Mouse (Mus musculus): Measurements from ENCODE around the gene Diras1. TPM values are rescaled to one million over a fixed set of nuclear protein-coding genes. Genes with fewer than 3 reads are reported as not detected.

Gene Diras1
- total RNA-seq, 2 experiments from 2014 or later: not detected

DNA sequence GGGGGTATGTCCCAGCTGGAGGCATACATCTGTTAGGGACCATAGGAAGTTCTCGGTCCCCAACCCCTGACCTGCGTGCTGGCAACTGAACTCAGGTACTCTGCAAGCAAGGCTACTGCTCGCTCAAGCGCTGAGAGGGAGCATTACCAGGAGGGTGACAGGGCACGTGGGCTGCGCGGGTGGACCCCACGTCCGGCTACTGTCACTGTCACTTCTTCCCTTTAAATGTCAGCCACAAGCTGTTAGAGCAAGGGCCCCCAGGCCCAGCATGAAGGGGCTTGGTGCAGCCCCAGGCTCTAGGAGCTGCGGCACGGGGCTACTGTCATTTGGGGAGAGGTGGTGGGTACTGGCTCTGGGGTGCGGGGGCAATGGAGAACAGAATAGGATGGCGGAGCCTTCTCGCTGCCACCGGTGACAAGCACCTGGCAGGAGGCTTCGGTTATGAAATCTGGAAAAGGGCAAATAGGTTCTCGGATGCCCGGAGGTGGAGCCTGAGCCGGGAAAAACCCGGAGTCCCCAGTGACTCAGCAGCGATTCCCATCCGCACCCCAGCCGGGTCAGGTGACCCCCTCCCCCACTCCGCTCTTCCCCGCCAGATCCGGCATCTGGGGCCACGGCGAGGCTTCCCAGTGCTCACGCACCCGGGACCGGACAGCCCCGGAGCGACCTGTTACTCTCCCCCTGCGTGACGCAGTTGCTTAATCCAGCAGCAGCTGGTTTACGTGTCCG lies 40.1 kb downstream of the Diras1 start:
- ATAC-seq (replicated peaks; ENCODE audit: low FRiP score, low TSS enrichment, poor library complexity, severe bottlenecking): no peak

DNA sequence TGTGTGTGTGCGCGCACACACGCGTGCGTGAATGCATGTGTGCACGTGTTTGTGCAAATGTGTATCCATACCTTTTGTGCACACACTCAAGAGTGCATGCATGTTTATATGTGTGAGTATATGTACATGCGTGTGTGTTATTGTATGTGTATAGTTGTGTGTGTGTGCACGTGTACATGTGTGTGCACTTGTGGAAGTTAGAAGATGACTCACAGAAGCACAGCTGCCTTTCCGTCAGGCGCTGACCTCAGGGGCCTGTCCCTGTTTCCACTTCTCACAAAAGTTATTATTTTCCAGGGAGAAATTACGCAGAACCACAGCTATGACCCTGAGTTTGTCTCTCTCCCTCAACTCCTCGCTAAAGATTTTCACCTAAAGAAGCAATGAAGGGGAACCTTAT lies 41.2 kb downstream of the Diras1 start:
- ATAC-seq (replicated peaks; ENCODE audit: low FRiP score, low TSS enrichment, poor library complexity, severe bottlenecking): no peak

DNA sequence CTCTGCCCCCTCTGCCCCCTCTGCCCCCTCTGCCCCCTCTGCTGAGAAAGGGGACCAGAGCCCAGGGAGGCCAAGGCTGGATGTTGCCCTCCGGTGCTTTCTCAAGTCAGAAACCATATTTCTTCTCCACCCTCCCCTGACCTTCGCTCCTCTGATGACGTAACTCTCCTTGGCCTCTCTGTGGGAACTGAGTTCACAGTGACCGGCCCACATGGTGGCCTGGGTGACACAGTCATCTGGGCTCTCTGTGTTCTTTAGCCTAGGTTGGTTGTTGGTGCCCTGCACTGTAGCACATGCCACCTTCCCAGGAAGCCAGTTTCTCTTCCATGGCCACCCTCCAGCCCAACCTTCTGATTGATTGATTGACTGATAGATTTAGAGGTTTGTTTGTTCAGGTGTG lies 43.1 kb downstream of the Diras1 start:
- no peak for ATAC-seq (replicated peaks; ENCODE audit: low FRiP score, low TSS enrichment, poor library complexity, severe bottlenecking)

DNA sequence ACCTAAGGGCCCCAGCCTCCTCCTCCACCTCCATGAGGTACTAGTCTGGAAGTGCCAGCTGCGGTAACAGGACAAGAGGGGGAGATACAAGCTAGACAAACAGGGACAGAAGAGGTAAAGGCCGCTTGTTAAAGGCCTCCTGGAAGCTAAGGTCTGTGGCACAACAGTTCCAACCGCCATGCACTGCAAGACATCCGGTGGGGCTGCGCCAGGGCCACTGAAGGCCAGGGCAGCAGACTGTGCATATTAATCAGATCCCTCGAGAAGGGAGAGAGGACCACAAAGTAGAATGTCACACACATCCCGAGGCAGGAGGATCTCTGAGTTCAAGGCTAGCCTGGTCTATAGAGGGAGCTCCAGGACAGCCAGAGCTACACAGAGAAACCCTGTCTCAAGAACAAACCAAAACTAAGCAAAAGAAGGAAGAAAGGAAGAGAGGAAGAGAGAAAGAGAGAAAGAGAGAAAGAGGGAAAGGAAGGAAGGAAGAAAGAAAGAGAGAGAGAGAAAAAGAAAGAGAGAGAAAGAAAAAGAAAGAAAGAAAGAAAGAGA lies 43.8 kb downstream of the Diras1 start:
- no peak for ATAC-seq (replicated peaks; ENCODE audit: low FRiP score, low TSS enrichment, poor library complexity, severe bottlenecking)

DNA sequence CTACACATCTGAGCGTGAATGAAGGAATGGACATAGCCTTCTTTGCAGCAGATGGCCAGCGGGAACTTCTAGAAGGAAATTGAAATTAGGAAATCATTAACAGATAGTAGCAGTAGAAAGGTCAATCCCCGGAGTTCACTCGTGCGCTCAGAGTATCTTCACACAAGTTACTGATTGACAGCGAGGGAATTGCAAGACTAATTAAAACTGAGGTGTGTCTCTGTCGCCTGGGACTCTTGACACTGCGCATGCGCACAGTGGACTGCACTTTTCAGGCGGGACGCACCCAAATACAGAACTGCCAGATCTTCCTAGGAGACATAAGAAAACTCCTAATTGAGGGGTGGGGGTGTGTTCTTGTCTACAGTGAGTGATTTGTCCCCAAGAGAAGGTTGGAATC lies 50.0 kb downstream of the Diras1 start:
- no peak for ATAC-seq (replicated peaks; ENCODE audit: low FRiP score, low TSS enrichment, poor library complexity, severe bottlenecking)

DNA sequence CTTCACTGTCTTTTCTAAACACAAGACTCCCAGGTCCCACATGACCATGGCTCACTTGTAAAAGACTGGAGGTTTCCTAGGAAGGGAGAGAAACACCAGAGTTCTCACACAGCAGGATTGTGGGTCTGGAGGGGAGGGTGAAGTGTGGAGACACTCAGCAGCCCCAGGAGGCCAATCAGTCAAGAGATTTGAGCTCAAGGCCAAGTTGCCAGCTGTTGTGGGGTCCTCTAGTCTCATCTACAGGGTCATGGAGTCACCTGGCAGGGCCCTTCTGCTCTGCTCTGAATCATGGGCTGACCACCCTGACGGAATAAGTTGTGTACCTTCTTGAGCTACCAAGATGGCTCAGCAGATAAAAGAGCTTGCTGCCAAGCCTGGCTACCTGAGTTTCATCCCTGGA lies 51.7 kb downstream of the Diras1 start:
- no peak for ATAC-seq (replicated peaks; ENCODE audit: low FRiP score, low TSS enrichment, poor library complexity, severe bottlenecking)

DNA sequence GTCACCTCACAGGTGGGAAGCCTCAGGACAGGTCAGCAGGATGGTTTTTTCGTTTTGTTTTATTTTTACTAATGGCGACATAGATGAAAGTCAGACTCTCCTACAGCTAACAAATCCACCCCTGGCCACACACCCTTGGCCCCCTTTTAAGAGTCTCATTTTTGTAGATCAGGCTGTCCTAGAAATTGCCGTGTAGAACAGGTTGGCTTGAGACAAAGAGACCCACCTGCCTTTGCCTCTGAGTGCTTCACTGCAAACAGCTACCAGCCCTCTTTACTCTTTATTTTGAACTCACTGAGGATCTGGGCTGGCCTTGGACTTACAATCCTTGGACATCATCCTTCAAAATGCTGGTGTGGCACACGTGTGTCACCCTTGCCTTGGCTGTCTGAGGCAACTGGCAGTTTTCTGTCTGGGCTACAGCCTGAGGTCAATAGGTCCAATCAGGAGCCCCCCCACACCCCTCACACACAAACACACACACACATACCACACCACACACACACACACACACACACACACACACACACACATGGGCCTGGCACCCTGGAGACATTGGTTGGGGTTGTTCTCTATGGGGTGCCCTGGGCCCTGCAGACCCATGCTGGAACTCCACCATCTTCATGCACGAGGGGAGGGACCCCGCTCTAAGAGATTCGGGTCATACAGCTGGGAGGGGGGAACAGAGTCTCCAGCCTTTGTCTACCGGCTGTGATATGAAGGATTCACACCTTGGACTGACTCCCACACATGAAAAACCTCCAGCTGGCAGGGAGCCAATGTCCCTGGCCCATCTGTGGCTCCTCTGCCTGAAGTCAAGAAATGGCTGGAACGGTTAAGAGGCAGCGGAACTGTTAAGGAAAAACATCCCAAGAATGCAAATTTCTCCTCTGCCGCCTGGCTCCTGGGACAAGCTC lies 53.1 kb downstream of the Diras1 start:
- ATAC-seq (replicated peaks; ENCODE audit: low FRiP score, low TSS enrichment, poor library complexity, severe bottlenecking): no peak

DNA sequence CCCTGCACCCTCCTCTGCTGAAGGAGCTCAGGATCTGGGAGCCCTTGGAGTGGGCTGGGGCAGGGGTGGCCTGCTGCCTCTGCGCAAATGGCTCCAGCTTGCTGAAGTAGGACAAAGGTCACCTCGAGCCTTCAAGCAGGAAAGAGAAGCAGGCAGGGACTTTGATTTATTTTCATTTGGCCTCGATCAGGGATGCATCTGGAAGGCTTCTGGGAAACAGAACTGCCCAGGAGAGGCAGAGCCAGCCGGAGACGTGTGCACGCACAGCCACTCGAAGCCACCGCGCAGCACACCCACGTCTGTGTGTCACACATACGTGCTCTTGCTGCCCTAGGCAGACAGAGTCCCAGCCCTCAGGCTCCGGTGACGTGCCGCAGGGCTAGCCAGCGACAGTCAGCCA lies 53.9 kb downstream of the Diras1 start:
- ATAC-seq (replicated peaks; ENCODE audit: low FRiP score, low TSS enrichment, poor library complexity, severe bottlenecking): no peak

DNA sequence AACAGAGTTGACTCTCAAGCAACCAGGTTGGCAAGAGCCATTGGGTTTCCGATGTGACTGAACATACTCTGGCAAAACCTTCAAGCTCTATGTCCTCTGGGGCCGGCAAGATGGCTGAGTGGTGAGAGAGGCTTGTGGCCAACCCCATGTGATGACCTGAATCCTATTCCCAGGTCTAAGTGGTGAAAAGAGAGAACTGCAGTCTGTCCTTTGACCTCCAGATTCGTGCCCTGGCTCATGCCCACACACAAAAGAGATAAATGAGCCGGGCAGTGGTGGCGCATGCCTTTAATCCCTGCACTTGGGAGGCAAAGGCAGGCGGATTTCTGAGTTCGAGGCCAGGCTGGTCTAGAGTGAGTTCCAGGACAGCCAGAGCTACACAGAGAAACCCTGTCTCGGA lies 55.3 kb downstream of the Diras1 start:
- ATAC-seq (replicated peaks; ENCODE audit: low FRiP score, low TSS enrichment, poor library complexity, severe bottlenecking): no peak

Other genes starting within 250 kb of the Diras1 start
- 97.7 and 118 TPM in 2 replicates for gene Sf3a2, start 227.5 kb downstream of the Diras1 start, total RNA-seq (2014; fragmentation: Nextera tagmentation)
- gene Sf3a2, start 227.5 kb downstream of the Diras1 start, total RNA-seq (2017): 24.1 and 27.1 TPM in 2 replicates
- gene Plekhj1, start 227.0 kb downstream of the Diras1 start, total RNA-seq (2014; fragmentation: Nextera tagmentation): 114 and 155 TPM in 2 replicates
- gene Plekhj1, start 227.0 kb downstream of the Diras1 start, total RNA-seq (2017): 41.1 and 51.5 TPM in 2 replicates
- 0.59 TPM in 1 of 2 replicates, not detected in the other for gene Amh, start 220.4 kb downstream of the Diras1 start, total RNA-seq (2014; fragmentation: Nextera tagmentation)
- gene Amh, start 220.4 kb downstream of the Diras1 start, total RNA-seq (2017): not detected in 2 replicates
- not detected in 2 replicates for gene Jsrp1, start 212.2 kb downstream of the Diras1 start, total RNA-seq (2014; fragmentation: Nextera tagmentation)
- gene Jsrp1, start 212.2 kb downstream of the Diras1 start, total RNA-seq (2017): not detected in 2 replicates
- 1,436 and 1,526 TPM in 2 replicates for gene Oaz1, start 199.0 kb downstream of the Diras1 start, total RNA-seq (2014; fragmentation: Nextera tagmentation)
- 220 and 353 TPM in 2 replicates for gene Oaz1, start 199.0 kb downstream of the Diras1 start, total RNA-seq (2017)
- 1.6 TPM in 1 of 2 replicates, not detected in the other for gene Lingo3, start 181.6 kb downstream of the Diras1 start, total RNA-seq (2014; fragmentation: Nextera tagmentation)
- gene Lingo3, start 181.6 kb downstream of the Diras1 start, total RNA-seq (2017): not detected in 2 replicates
- gene Lsm7, start 170.5 kb downstream of the Diras1 start, total RNA-seq (2014; fragmentation: Nextera tagmentation): 291 and 326 TPM in 2 replicates
- gene Lsm7, start 170.5 kb downstream of the Diras1 start, total RNA-seq (2017): 401 and 445 TPM in 2 replicates
- gene Sppl2b, start 170.4 kb downstream of the Diras1 start, total RNA-seq (2014; fragmentation: Nextera tagmentation): 116 and 117 TPM in 2 replicates
- 45.6 and 65.4 TPM in 2 replicates for gene Sppl2b, start 170.4 kb downstream of the Diras1 start, total RNA-seq (2017)
- 0.22 TPM in 1 of 2 replicates, not detected in the other for gene Tmprss9, start 153.8 kb downstream of the Diras1 start, total RNA-seq (2014; fragmentation: Nextera tagmentation)
- gene Tmprss9, start 153.8 kb downstream of the Diras1 start, total RNA-seq (2017): not detected in 2 replicates
- gene Timm13, start 124.7 kb downstream of the Diras1 start, total RNA-seq (2014; fragmentation: Nextera tagmentation): 206 and 233 TPM in 2 replicates
- gene Timm13, start 124.7 kb downstream of the Diras1 start, total RNA-seq (2017): 27.7 and 49.2 TPM in 2 replicates
- 14.9 and 24.4 TPM in 2 replicates for gene Lmnb2, start 107.4 kb downstream of the Diras1 start, total RNA-seq (2014; fragmentation: Nextera tagmentation)
- gene Lmnb2, start 107.4 kb downstream of the Diras1 start, total RNA-seq (2017): 24.0 and 29.0 TPM in 2 replicates
- not detected in 2 replicates for gene Gadd45b, start 95.6 kb downstream of the Diras1 start, total RNA-seq (2014; fragmentation: Nextera tagmentation)
- 7.5 and 8.7 TPM in 2 replicates for gene Gadd45b, start 95.6 kb downstream of the Diras1 start, total RNA-seq (2017)
- gene Gng7, start 10.7 kb downstream of the Diras1 start, total RNA-seq (2014; fragmentation: Nextera tagmentation): 1.5 and 3.6 TPM in 2 replicates
- 0.14 and 0.46 TPM in 2 replicates for gene Gng7, start 10.7 kb downstream of the Diras1 start, total RNA-seq (2017)
- 7.0 TPM in 2 replicates for gene Slc39a3, start 11.8 kb upstream of the Diras1 start, total RNA-seq (2014; fragmentation: Nextera tagmentation)
- gene Slc39a3, start 11.8 kb upstream of the Diras1 start, total RNA-seq (2017): 3.4 and 7.2 TPM in 2 replicates
- 59.4 and 61.4 TPM in 2 replicates for gene Sgta, start 34.5 kb upstream of the Diras1 start, total RNA-seq (2014; fragmentation: Nextera tagmentation)
- 34.2 and 41.6 TPM in 2 replicates for gene Sgta, start 34.5 kb upstream of the Diras1 start, total RNA-seq (2017)
- gene Thop1, start 44.4 kb upstream of the Diras1 start, total RNA-seq (2014; fragmentation: Nextera tagmentation): 40.7 and 52.0 TPM in 2 replicates
- 46.0 and 58.3 TPM in 2 replicates for gene Thop1, start 44.4 kb upstream of the Diras1 start, total RNA-seq (2017)
- not detected in 2 replicates for gene Creb3l3, start 73.2 kb upstream of the Diras1 start, total RNA-seq (2014; fragmentation: Nextera tagmentation)
- gene Creb3l3, start 73.2 kb upstream of the Diras1 start, total RNA-seq (2017): not detected in 2 replicates
- gene Map2k2, start 80.3 kb upstream of the Diras1 start, total RNA-seq (2014; fragmentation: Nextera tagmentation): 111 and 122 TPM in 2 replicates
- gene Map2k2, start 80.3 kb upstream of the Diras1 start, total RNA-seq (2017): 38.7 and 50.2 TPM in 2 replicates
- 33.4 and 34.4 TPM in 2 replicates for gene Zbtb7a, start 109.6 kb upstream of the Diras1 start, total RNA-seq (2014; fragmentation: Nextera tagmentation)
- gene Zbtb7a, start 109.6 kb upstream of the Diras1 start, total RNA-seq (2017): 8.5 and 15.9 TPM in 2 replicates
- 14.8 and 15.2 TPM in 2 replicates for gene Pias4, start 142.3 kb upstream of the Diras1 start, total RNA-seq (2014; fragmentation: Nextera tagmentation)
- 5.4 and 20.8 TPM in 2 replicates for gene Pias4, start 142.3 kb upstream of the Diras1 start, total RNA-seq (2017)
- gene Eef2, start 151.0 kb upstream of the Diras1 start, total RNA-seq (2014; fragmentation: Nextera tagmentation): 1,282 and 1,455 TPM in 2 replicates
- 1,743 and 1,799 TPM in 2 replicates for gene Eef2, start 151.0 kb upstream of the Diras1 start, total RNA-seq (2017)
- gene Dapk3, start 157.3 kb upstream of the Diras1 start, total RNA-seq (2014; fragmentation: Nextera tagmentation): 27.7 and 51.7 TPM in 2 replicates
- gene Dapk3, start 157.3 kb upstream of the Diras1 start, total RNA-seq (2017): 16.2 and 30.9 TPM in 2 replicates
- not detected in 2 replicates for gene 4930442H23Rik, start 158.2 kb upstream of the Diras1 start, total RNA-seq (2014; fragmentation: Nextera tagmentation)
- gene 4930442H23Rik, start 158.2 kb upstream of the Diras1 start, total RNA-seq (2017): not detected in 2 replicates
- gene Nmrk2, start 176.4 kb upstream of the Diras1 start, total RNA-seq (2014; fragmentation: Nextera tagmentation): not detected in 2 replicates
- gene Nmrk2, start 176.4 kb upstream of the Diras1 start, total RNA-seq (2017): not detected in 2 replicates
- not detected in 2 replicates for gene Atcay, start 205.2 kb upstream of the Diras1 start, total RNA-seq (2014; fragmentation: Nextera tagmentation)
- not detected in 2 replicates for gene Atcay, start 205.2 kb upstream of the Diras1 start, total RNA-seq (2017)
- gene Zfr2, start 207.5 kb upstream of the Diras1 start, total RNA-seq (2014; fragmentation: Nextera tagmentation): 1.1 and 3.5 TPM in 2 replicates
- 0.46 TPM in 1 of 2 replicates, not detected in the other for gene Zfr2, start 207.5 kb upstream of the Diras1 start, total RNA-seq (2017)
- gene Matk, start 227.3 kb upstream of the Diras1 start, total RNA-seq (2014; fragmentation: Nextera tagmentation): 2.9 and 9.8 TPM in 2 replicates
- gene Matk, start 227.3 kb upstream of the Diras1 start, total RNA-seq (2017): 5.5 and 5.6 TPM in 2 replicates
- 130 and 158 TPM in 2 replicates for gene Mrpl54, start 241.3 kb upstream of the Diras1 start, total RNA-seq (2014; fragmentation: Nextera tagmentation)
- gene Mrpl54, start 241.3 kb upstream of the Diras1 start, total RNA-seq (2017): 157 and 212 TPM in 2 replicates
- 28.9 and 32.6 TPM in 2 replicates for gene Apba3, start 241.3 kb upstream of the Diras1 start, total RNA-seq (2014; fragmentation: Nextera tagmentation)
- 2.6 and 16.7 TPM in 2 replicates for gene Apba3, start 241.3 kb upstream of the Diras1 start, total RNA-seq (2017)

All from megakaryocyte-erythroid progenitor cell, adult 5-6 weeks (primary cell).